Mouse (Mus musculus): Measurements from ENCODE around the gene Glul. TPM values are rescaled to one million over a fixed set of nuclear protein-coding genes. Genes with fewer than 3 reads are reported as not detected.

The Glul gene
- polyA plus RNA-seq, 1 experiment from 2014 or later: 177 TPM

GRCm38 (mm10) chr1:153946971-153947370, 47.2 kb downstream of the Glul start:
- Histone ChIP-seq H3K27me3 (no peaks in the 10 kb centered on the region), H3K4me2 (no peak overlapping the region), H3K4me3 (no peak overlapping the region), H3K36me3 (no peaks in the 10 kb centered on the region), H3K9me3 (no peaks in the 10 kb centered on the region), H3K27ac (replicated peaks) (no peak overlapping the region), H3K9ac (no peak overlapping the region), H3K4me1 (replicated peaks) (peaks cover 8% of the 10 kb centered on the region)
- 18% methylated on average over 7 of the region's 7 CpGs for WGBS
- ATAC-seq (ENCODE audit: low read depth): no peak

GRCm38 (mm10) chr1:153947837-153948236, 48.1 kb downstream of the Glul start:
- Histone ChIP-seq H3K36me3 (no peaks in the 10 kb centered on the region), H3K27ac (replicated peaks) (no peak overlapping the region), H3K9ac (no peak overlapping the region), H3K9me3 (no peaks in the 10 kb centered on the region), H3K4me2 (no peak overlapping the region), H3K4me3 (no peak overlapping the region), H3K27me3 (no peaks in the 10 kb centered on the region), H3K4me1 (replicated peaks) (peaks cover 8% of the 10 kb centered on the region)
- no peak for ATAC-seq (ENCODE audit: low read depth)
- 94% methylated on average over 6 of the region's 6 CpGs for WGBS

GRCm38 (mm10) chr1:153953232-153953631, 53.5 kb downstream of the Glul start:
- Histone ChIP-seq H3K4me3 (no peak overlapping the region), H3K36me3 (no peaks in the 10 kb centered on the region), H3K27ac (replicated peaks) (no peak overlapping the region), H3K9me3 (no peaks in the 10 kb centered on the region), H3K27me3 (no peaks in the 10 kb centered on the region), H3K4me1 (replicated peaks) (no peaks in the 10 kb centered on the region), H3K9ac (no peak overlapping the region), H3K4me2 (no peak overlapping the region)
- WGBS: 90% methylated on average over 9 of the region's 9 CpGs
- no peak for ATAC-seq (ENCODE audit: low read depth)

DNA sequence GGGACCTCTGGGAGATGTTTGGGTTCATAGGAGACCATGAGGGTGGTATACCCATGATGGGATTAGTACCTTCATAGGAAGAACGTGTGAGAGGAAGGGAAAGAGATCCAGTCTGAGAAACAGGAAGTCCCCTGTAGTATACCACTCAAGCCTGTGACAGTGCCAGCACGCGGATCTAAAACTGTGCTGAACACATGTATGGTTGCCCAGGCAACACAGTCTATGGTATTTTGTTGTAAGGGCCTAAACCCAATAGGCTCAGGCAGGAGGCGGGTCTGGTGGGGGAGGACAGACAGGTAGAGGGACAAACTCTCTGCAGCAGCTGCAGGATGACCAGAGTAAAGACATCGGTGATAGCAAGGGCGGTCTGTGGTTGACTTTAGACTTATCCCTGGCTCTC, 54.1 kb downstream of the Glul start:
- H3K4me3 ChIP-seq: no peak overlapping the region
- no peak overlapping the region for H3K9ac ChIP-seq
- no peaks in the 10 kb centered on the region for H3K36me3 ChIP-seq
- WGBS: 83% methylated on average over 6 of the region's 6 CpGs
- no peaks in the 10 kb centered on the region for H3K4me1 ChIP-seq (replicated peaks)
- H3K4me2 ChIP-seq: no peak overlapping the region
- no peak for ATAC-seq (ENCODE audit: low read depth)
- H3K27ac ChIP-seq (replicated peaks): no peak overlapping the region
- H3K27me3 ChIP-seq: no peaks in the 10 kb centered on the region
- H3K9me3 ChIP-seq: no peaks in the 10 kb centered on the region

- WGBS: 44% methylated on average over 1 of the region's 1 CpGs
- ATAC-seq (ENCODE audit: low read depth): no peak
- Histone ChIP-seq H3K36me3 (no peaks in the 10 kb centered on the region), H3K9ac (no peak overlapping the region), H3K27me3 (no peaks in the 10 kb centered on the region), H3K4me3 (no peak overlapping the region), H3K27ac (replicated peaks) (no peak overlapping the region), H3K4me1 (replicated peaks) (no peaks in the 10 kb centered on the region), H3K9me3 (no peaks in the 10 kb centered on the region), H3K4me2 (no peak overlapping the region)
Measured at GRCm38 (mm10) chr1:153957850-153958249, 58.1 kb downstream of the Glul start.

Small RNA genes lying within 50 kb of the gene (microRNA-seq; reads per million reads assigned to microRNA genes)
- 11.6 reads per million, percentile 28 among the genes with 10 or more reads in this experiment for gene Mir8114

Other genes starting within 250 kb of the Glul start
- gene Rgs8, start 246.9 kb upstream of the Glul start, polyA plus RNA-seq (2015; fragmentation: Nextera tagmentation; extraction: Ambion mirVana): 16.9 and 17.2 TPM in 2 replicates
- 22.9 and 28.1 TPM in 2 replicates for gene Rgs16, start 159.6 kb upstream of the Glul start, polyA plus RNA-seq (2015; fragmentation: Nextera tagmentation; extraction: Ambion mirVana)
- gene Rnasel, start 150.5 kb upstream of the Glul start, polyA plus RNA-seq (2015; fragmentation: Nextera tagmentation; extraction: Ambion mirVana): 38.8 and 43.6 TPM in 2 replicates
- 0.08 and 0.29 TPM in 2 replicates for gene Rgsl1, start 55.8 kb upstream of the Glul start, polyA plus RNA-seq (2015; fragmentation: Nextera tagmentation; extraction: Ambion mirVana)
- gene Teddm1b, start 25.6 kb upstream of the Glul start, polyA plus RNA-seq (2015; fragmentation: Nextera tagmentation; extraction: Ambion mirVana): 0.29 and 0.39 TPM in 2 replicates
- not detected in 2 replicates for gene Teddm1a, start 8.2 kb upstream of the Glul start, polyA plus RNA-seq (2015; fragmentation: Nextera tagmentation; extraction: Ambion mirVana)
- gene Teddm2, start 284 bp downstream of the Glul start, polyA plus RNA-seq (2015; fragmentation: Nextera tagmentation; extraction: Ambion mirVana): 1.1 and 1.4 TPM in 2 replicates

Data from neural tube, embryonic 13.5 days (tissue).